ENCODE assay signal across 8 mouse cellular contexts in genomic region chr1:59340814-59341588, GRCm38 (mm10).
DNase-seq lines count a peak whose midpoint lies in the region; ATAC-seq and TF ChIP-seq lines count a peak whose summit lies in the region.

No protein-coding gene starts in this region.

- no peak for DNase-seq in heart, postnatal 10 days
- peak; percentile 23 for DNase-seq in adrenal gland, adult 8-10 months
- no peak for DNase-seq in right cerebral cortex, postnatal 4 days
- no peak for DNase-seq in left cerebral cortex, adult 2 months (ENCODE audit: extremely low spot score in 1 of 2, low spot score in 2 of 2)
- no peak for DNase-seq in left cerebral cortex, adult 11 months (ENCODE audit: low spot score)

- ATAC-seq in heart, embryonic 11.5 days (replicated peaks; ENCODE audit: insufficient number of reproducible peaks, low FRiP score, low TSS enrichment): no peak
- ATAC-seq in forebrain, embryonic 12.5 days (ENCODE audit: low FRiP score): peak; percentile 87
- ATAC-seq in limb, embryonic 15.5 days (ENCODE audit: insufficient number of reproducible peaks, low FRiP score, low TSS enrichment, low read depth): no peak

- H3K36me3 ChIP-seq in heart, embryonic 11.5 days (ENCODE audit: control insufficient read depth, insufficient read depth, low read length): no peaks in the 10 kb centered on the region
- H3K36me3 ChIP-seq in forebrain, embryonic 12.5 days (replicated peaks): no peaks in the 10 kb centered on the region
- no peaks in the 10 kb centered on the region for H3K36me3 ChIP-seq in limb, embryonic 15.5 days

- H3K4me2 ChIP-seq in heart, embryonic 11.5 days: peak overlapping the region; percentile 53
- H3K4me2 ChIP-seq in forebrain, embryonic 12.5 days: peak overlapping the region; percentile 46
- 0 out of 2 replicates have a peak overlapping the region, but pooled peaks have one; percentile 6 for H3K4me2 ChIP-seq in limb, embryonic 15.5 days

- WGBS in heart, embryonic 11.5 days (ENCODE audit: insufficient replicate concordance): 6% methylated on average over 16 of the region's 16 CpGs
- 4% methylated on average over 16 of the region's 16 CpGs for WGBS in forebrain, embryonic 12.5 days
- WGBS in limb, embryonic 15.5 days: 16% methylated on average over 16 of the region's 16 CpGs

- H3K4me1 ChIP-seq in heart, embryonic 11.5 days (ENCODE audit: control insufficient read depth, insufficient read depth, low read length): 0 out of 2 replicates have a peak, but pooled peaks cover 6% of the 10 kb centered on the region
- peaks cover 27% of the 10 kb centered on the region for H3K4me1 ChIP-seq in forebrain, embryonic 12.5 days
- peaks cover 8% of the 10 kb centered on the region for H3K4me1 ChIP-seq in limb, embryonic 15.5 days

- no peak overlapping the region for H3K27ac ChIP-seq in heart, embryonic 11.5 days (ENCODE audit: low read depth, low read length)
- H3K27ac ChIP-seq in forebrain, embryonic 12.5 days: peak overlapping the region; percentile 87
- no peak overlapping the region for H3K27ac ChIP-seq in limb, embryonic 15.5 days
- no peak overlapping the region for H3K27ac ChIP-seq in left cerebral cortex, adult 2 months

- no peaks in the 10 kb centered on the region for H3K27me3 ChIP-seq in heart, embryonic 11.5 days (ENCODE audit: control insufficient read depth, insufficient read depth, low read length)
- H3K27me3 ChIP-seq in forebrain, embryonic 12.5 days: no peaks in the 10 kb centered on the region; the same call in 1 of the 2 replicates
- no peaks in the 10 kb centered on the region for H3K27me3 ChIP-seq in limb, embryonic 15.5 days

- intact Hi-C loops in heart, postnatal 10 days (cut with DNase I): no loop called here
- intact Hi-C loops in left cerebral cortex, adult 2 months (cut with DNase I): no loop called here

- H3K4me3 ChIP-seq in heart, embryonic 11.5 days (ENCODE audit: low read depth, low read length): no peak overlapping the region
- H3K4me3 ChIP-seq in forebrain, embryonic 12.5 days (replicated peaks): peak overlapping the region; percentile 8; the same call in 1 of the 2 replicates
- H3K4me3 ChIP-seq in limb, embryonic 15.5 days: no peak overlapping the region
- H3K4me3 ChIP-seq in left cerebral cortex, adult 2 months: no peak overlapping the region

- TF ChIP-seq CTCF in left cerebral cortex, adult 2 months (IDR thresholded peaks at IDR 0.05): no peak

- no peak overlapping the region for H3K9ac ChIP-seq in heart, embryonic 11.5 days (ENCODE audit: low read depth, low read length)
- peak overlapping the region; percentile 34; the same call in 1 of the 2 replicates for H3K9ac ChIP-seq in forebrain, embryonic 12.5 days
- H3K9ac ChIP-seq in limb, embryonic 15.5 days: no peak overlapping the region

- H3K9me3 ChIP-seq in heart, embryonic 11.5 days (replicated peaks; ENCODE audit: control insufficient read depth, low read length): no peaks in the 10 kb centered on the region
- peaks cover 7% of the 10 kb centered on the region for H3K9me3 ChIP-seq in forebrain, embryonic 12.5 days
- H3K9me3 ChIP-seq in limb, embryonic 15.5 days: no peaks in the 10 kb centered on the region
